Mouse (Mus musculus) brain, embryonic 14.5 days (tissue): Measurements from ENCODE around the gene G0s2. TPM values are rescaled to one million over a fixed set of nuclear protein-coding genes. Genes with fewer than 3 reads are reported as not detected.

Experiments used
- DNase-seq: peaks from one replicate; pipeline ENCODE4 v3.0.0-alpha.2; 2011; ENCODE audit warnings: low read depth
- CTCF ChIP-seq: fragments of 200-500 bp; IDR thresholded peaks from 2 replicates; pipeline ENCODE4 v1.5.1; 2012; ENCODE audit warnings: inconsistent platforms, mild to moderate bottlenecking, moderate library complexity, borderline replicate concordance; ENCODE audit not compliant: insufficient read depth, insufficient read length; ENCODE audit errors: extremely low read depth
- POLR2A ChIP-seq: fragments of 200-500 bp; IDR thresholded peaks from 2 replicates; pipeline ENCODE4 v1.6.1; 2012; ENCODE audit warnings: mild to moderate bottlenecking, inconsistent platforms, borderline replicate concordance; ENCODE audit not compliant: poor library complexity, insufficient read depth, insufficient read length, severe bottlenecking; ENCODE audit errors: extremely low read depth
- polyA plus RNA-seq: library from polyadenylated mRNA; depleted of rRNA; stranded (reverse); fragments of >200 nt; gene quantifications from 2 replicates; pipeline ENCODE4 v1.2.3, GENCODE M21; 2012

The G0s2 gene
- polyA plus RNA-seq, 1 experiment: 7.3 TPM

GRCm38 (mm10) chr1:193242238-193242637 lies 30.8 kb downstream of the G0s2 start:
- peak; percentile 50 for DNase-seq
- TF ChIP-seq POLR2A (no peak), CTCF (no peak)

DNA sequence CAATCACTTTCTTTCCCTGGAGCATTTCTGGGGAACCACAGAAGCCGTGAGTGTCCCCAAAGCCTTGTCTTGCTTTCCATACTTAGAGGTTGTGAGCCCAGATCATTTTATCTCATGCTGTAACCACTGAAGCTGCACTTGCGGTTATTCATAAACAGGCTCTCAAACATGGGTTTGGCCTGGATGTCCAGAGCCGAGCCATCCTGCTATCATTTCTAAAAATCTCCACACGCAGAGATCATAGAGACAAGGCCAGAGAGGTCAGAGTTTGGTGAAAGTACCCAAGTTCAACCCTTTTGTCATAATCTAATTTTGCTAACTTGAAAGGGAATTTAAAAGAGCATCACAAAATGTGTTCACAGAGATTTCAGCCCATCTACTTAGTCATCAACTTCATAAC lies 31.6 kb downstream of the G0s2 start:
- DNase-seq: no peak
- no peak for TF ChIP-seq CTCF
- TF ChIP-seq POLR2A: no peak

GRCm38 (mm10) chr1:193238426-193238825 lies 34.6 kb downstream of the G0s2 start:
- TF ChIP-seq POLR2A: no peak
- no peak for TF ChIP-seq CTCF
- no peak for DNase-seq

DNA sequence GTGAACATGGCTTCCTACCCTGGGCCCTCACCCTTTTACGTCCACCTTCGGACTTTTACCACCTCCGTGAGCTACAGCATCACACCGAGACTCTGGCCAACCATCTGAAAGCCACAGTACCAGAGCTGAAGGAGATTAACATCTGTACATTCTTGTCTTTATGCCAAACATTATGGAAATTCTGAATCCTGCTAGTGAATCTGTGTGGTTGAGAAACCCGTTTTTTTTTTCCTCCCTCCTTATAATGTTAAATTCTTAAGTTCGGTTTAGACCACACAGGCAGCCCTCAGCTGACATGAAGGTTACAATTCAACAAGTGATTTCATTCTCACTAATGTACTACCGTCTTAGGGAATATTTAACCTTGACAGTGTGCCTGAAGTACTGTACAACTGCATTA lies 38.1 kb downstream of the G0s2 start:
- no peak for TF ChIP-seq CTCF
- TF ChIP-seq POLR2A: no peak
- DNase-seq: no peak

DNA sequence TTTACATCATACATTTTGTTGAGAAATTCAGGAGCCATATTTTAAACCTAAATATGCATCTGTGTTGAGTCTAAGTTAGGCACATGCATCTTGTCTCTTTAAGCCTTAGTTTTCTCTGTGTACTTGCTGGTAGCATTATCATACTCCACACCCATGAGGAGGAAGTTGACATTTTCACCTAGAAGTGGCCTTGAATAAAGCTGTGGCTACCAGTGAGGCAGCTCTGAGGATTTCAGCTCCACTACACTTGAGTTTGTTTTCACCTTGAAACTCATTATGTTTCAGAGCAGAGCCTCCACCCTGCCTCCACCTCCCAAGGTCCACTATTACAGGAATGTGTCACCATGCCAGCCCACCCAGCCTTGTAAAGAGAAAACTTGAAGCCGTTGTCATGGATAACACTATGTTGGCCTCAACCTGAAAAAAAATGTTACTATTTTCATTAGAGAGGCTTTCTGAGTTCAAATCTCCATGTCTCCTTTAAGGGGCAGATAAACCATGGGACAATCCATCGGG lies 38.8 kb downstream of the G0s2 start:
- DNase-seq: no peak
- no peak for TF ChIP-seq CTCF
- no peak for TF ChIP-seq POLR2A

DNA sequence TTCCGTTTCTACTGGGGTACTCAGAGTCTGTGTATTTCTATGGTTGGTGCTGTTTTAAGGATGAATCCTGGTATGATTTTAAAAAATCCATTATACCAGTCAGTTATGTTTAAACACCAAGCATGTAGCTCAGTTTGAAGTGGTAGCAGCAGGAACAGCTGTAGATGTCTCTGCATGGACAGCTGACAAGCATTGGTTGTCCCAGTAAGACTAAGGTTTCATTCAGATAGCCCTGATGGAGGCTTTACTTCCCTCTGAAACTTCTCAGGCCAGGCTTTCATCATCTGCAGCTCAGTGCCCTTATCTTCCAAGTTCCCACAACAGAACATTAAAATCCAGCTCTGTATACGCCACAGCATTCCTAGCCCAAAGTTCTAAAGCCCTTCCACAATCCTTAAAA lies 40.3 kb downstream of the G0s2 start:
- TF ChIP-seq CTCF: no peak
- TF ChIP-seq POLR2A: no peak
- no peak for DNase-seq

GRCm38 (mm10) chr1:193230935-193231334 lies 42.1 kb downstream of the G0s2 start:
- TF ChIP-seq POLR2A (no peak), CTCF (no peak)
- no peak for DNase-seq

DNA sequence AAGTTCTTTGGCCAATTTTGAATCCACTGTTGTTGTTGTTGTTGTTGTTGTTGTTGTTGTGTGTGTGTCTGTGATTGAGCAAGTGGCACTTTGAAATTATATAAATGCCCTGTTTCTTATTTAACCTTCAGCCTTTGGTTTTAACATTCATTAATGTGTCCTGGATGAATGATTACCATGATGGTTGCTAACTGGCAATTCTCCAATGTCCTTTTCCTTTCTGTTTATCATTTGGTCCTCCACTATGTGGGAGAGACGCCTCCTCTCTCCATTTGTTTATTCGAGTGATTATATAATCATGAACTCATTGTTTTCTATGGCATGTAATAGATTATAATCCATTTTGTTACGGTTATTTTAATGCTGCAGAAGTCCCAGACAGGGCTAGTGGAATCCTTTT lies 42.5 kb downstream of the G0s2 start:
- no peak for TF ChIP-seq POLR2A
- TF ChIP-seq CTCF: no peak
- no peak for DNase-seq

GRCm38 (mm10) chr1:193229570-193229969 lies 43.4 kb downstream of the G0s2 start:
- TF ChIP-seq POLR2A (no peak), CTCF (no peak)
- DNase-seq: no peak

GRCm38 (mm10) chr1:193227537-193227936 lies 45.5 kb downstream of the G0s2 start:
- DNase-seq: no peak

DNA sequence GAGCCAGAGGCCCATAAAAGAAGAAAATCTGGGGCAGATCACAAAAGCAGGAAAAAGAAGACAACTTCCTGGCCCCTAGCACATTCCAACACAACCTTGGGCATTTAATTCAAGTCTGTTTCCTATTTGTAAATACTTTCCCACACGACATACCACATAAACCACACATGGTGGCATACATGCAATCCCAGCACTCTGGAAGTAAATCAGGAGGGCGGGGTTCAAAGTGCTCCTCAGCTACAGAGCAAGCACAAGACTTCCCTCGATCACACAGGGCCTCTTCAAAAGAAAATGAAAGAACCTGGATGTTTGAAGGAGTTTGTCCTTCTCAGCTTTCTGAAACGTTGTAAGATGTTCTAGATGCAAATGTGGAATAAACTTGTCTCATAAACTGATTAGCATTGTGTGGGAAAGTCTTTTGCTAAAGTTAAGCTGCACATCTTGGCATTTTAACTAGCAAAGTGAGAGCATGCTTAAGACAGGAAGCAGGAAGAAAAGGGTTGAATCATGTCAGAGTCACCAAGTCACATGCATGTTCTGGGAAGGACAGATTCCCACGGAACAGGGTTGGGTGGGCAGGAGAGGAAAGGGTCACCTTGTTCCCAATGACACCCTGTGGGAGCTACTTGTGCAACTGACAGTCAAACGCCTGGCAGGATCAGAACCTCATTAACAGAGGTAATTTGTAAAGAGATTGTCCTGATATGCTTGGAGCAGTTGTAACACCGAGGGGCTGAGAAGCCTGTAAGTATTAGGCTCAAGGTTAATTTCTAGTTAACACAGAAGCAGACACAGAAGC lies 46.1 kb downstream of the G0s2 start:
- DNase-seq: peak; percentile 7
- no peak for TF ChIP-seq CTCF
- no peak for TF ChIP-seq POLR2A

More at GRCm38 (mm10) chr1:193227537-193227936, 45.5 kb downstream of the G0s2 start:
- no peak for TF ChIP-seq POLR2A
- no peak for TF ChIP-seq CTCF

GRCm38 (mm10) chr1:193226114-193226513 lies 46.9 kb downstream of the G0s2 start:
- no peak for DNase-seq
- TF ChIP-seq POLR2A (no peak), CTCF (no peak)
